Comparison of ENCODE assay signal across 8 mouse cellular contexts in the genomic region with DNA sequence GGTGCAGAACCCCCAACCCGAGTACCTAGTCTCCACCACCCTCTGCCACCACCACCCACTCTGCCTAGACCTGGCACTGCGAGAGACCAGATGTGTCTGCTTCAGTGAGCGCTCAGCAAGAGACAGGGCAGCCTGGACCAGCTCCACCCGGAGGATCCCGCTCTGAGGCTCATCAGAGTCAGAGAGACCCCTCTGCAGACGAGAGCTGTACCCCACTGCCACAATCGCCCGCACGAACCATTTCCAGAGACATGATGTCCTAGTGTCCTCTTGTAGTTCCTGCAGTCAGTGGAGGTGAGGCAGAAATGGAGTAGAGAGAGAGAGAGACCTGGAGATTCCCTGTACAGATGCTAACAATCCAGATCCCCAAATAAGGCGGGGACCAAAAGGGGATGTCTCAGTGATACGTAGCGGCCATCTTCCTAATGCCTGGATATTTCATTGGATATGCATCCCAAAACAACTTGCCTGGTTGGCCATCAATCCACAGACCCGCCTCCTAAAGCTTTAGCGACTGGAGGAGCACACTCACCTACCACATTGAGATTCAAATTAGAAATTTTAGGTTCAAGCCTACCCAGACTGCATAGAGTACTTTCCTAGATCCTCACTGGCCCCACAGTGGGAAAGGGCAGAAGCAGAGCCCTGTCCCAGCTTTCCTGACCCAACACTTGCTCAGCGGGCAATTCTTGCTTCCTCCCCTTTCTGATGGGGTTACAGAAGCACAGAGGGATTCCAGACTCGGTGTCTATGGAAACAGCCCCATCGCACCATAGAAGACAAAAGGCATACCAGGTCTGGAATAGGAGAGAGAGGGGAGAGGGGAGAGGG. TPM values are rescaled to one million over a fixed set of nuclear protein-coding genes. Genes with fewer than 3 reads are reported as not detected.
DNase-seq lines count a peak whose midpoint lies in the region; ATAC-seq and TF ChIP-seq lines count a peak whose summit lies in the region.

TSS of gene Zfp811 (minus strand) at position 388 of the 831 bp plus-strand sequence.

- peak; percentile 54 for DNase-seq in layer of hippocampus, adult 11-12 months (ENCODE audit: low spot score)
- DNase-seq in layer of hippocampus, adult 9-10 months (ENCODE audit: low spot score), result no peak
- peak; percentile 74 to 76 for DNase-seq in cerebellum, postnatal 14 days
- peak; percentile 17 to 42 for DNase-seq in frontal cortex, postnatal 25 days (ENCODE audit: low spot score in 2 of 2)
- DNase-seq in kidney, postnatal 36 days, result peak; percentile 5 to 15
- DNase-seq in liver, embryonic 14.5 days (ENCODE audit: low read depth in 3 of 3, low spot score in 3 of 3), result no peak
- DNase-seq in right cerebral cortex, postnatal 36 days (ENCODE audit: low spot score in 2 of 2), result peak; percentile 32 to 56

- H3K4me3 ChIP-seq in liver, embryonic 14.5 days (ENCODE audit: insufficient read depth in 1 of 2, low read depth in 2 of 2, low read length in 2 of 2), result peak within 1 kb of the TSS in 1 of 2 experiments; percentile 20; a peak in 2 of 4 replicates

- 5% methylated on average over 17 of the region's 17 CpGs for WGBS in liver, embryonic 14.5 days (ENCODE audit: insufficient replicate concordance)

- ATAC-seq in liver, embryonic 14.5 days (ENCODE audit: insufficient read depth), result no peak
- no peak for ATAC-seq in activated CD4-positive, CD25-positive, alpha-beta regulatory T cell, adult 4 months

- H3K4me2 ChIP-seq in liver, embryonic 14.5 days (ENCODE audit: low read depth), result peak within 1 kb of the TSS; percentile 19; the same call in 1 of the 2 replicates

- peaks cover 3% of the 10 kb centered on the region; the same call in 1 of the 2 replicates for H3K27me3 ChIP-seq in liver, embryonic 14.5 days (ENCODE audit: control insufficient read depth, insufficient read depth, low read length)

- H3K9ac ChIP-seq in liver, embryonic 14.5 days (replicated peaks), result no peak within 1 kb of the TSS

- H3K4me1 ChIP-seq in liver, embryonic 14.5 days (replicated peaks; ENCODE audit: control insufficient read depth in 2 of 2, insufficient read depth in 2 of 2, low read length in 1 of 2), result no peaks in the 10 kb centered on the region

- no peaks in the 10 kb centered on the region for H3K9me3 ChIP-seq in liver, embryonic 14.5 days (ENCODE audit: control insufficient read depth, low read length)

- TF ChIP-seq CTCF in liver, embryonic 14.5 days (IDR thresholded peaks at IDR 0.05; ENCODE audit: low read depth), result no peak

- TF ChIP-seq EP300 in liver, embryonic 14.5 days (IDR thresholded peaks at IDR 0.05; ENCODE audit: low read depth), result no peak

- H3K27ac ChIP-seq in liver, embryonic 14.5 days, result no peak within 1 kb of the TSS

- H3K36me3 ChIP-seq in liver, embryonic 14.5 days (replicated peaks; ENCODE audit: control insufficient read depth, insufficient read depth, low read depth), result no peaks in the 10 kb centered on the region

RNA-seq across cellular contexts. Expression of gene Zfp811, which starts in this region (rescaled TPM):
- polyA plus RNA-seq in liver, embryonic 14.5 days (2012; rRNA removed), result 0.06 and 0.10 TPM in 2 replicates
- polyA plus RNA-seq in liver, embryonic 14.5 days (2014; fragmentation: Nextera tagmentation; extraction: Ambion mirVana), result 0.04 and 0.11 TPM in 2 replicates
- polyA plus RNA-seq in activated CD4-positive, CD25-positive, alpha-beta regulatory T cell, adult 4 months (2017; shearing (Covaris generic)), result under 1 TPM; 0.09 to 0.54 TPM

Comparison
In these comparisons a context has a peak if more than half of its experiments do, and no peak if none do; other contexts are left out.
1. DNase-seq: peak in layer of hippocampus, adult 11-12 months (single experiment), cerebellum, postnatal 14 days (2 of 2), frontal cortex, postnatal 25 days (2 of 2), kidney, postnatal 36 days (2 of 2) and right cerebral cortex, postnatal 36 days (2 of 2); none in layer of hippocampus, adult 9-10 months (single experiment) and liver, embryonic 14.5 days (0 of 3).